Mouse (Mus musculus) testis, adult 2 months (tissue): Measurements from ENCODE around the gene Dnase1l1.

Experiments
- CTCF ChIP-seq: fragments of 200-500 bp; IDR thresholded peaks from 2 replicates; pipeline ENCODE4 v1.5.1; 2012; ENCODE audit warnings: low read depth, mild to moderate bottlenecking, inconsistent platforms, low read length, moderate library complexity; ENCODE audit not compliant: control insufficient read depth, insufficient read depth, insufficient replicate concordance
- POLR2A ChIP-seq: fragments of 200-500 bp; IDR thresholded peaks from 2 replicates; pipeline ENCODE4 v1.6.1; 2012; ENCODE audit warnings: low read depth, mild to moderate bottlenecking, inconsistent platforms, low read length, moderate library complexity; ENCODE audit not compliant: control insufficient read depth

- no peak for TF ChIP-seq CTCF
- TF ChIP-seq POLR2A: no peak
These were observed 12.4 kb downstream of the Dnase1l1 start for GRCm38 (mm10) chrX:74269736-74270061.
